Mouse (Mus musculus) embryonic facial prominence, embryonic 14.5 days (tissue): ENCODE results near the gene Cib3. TPM values are rescaled to one million over a fixed set of nuclear protein-coding genes. Genes with fewer than 3 reads are reported as not detected.
A peak's percentile ranks its signal among the peaks of the same experiment; 100 is the strongest.

Source experiments
- ATAC-seq: fragments of 200-750 bp; cut with Nextera tagmentation; 2 replicates; pipeline ENCODE4 v1.8.0; 2017; ENCODE audit warnings: low read depth, moderate number of reproducible peaks, moderate TSS enrichment
- DNase-seq: peaks from one replicate; pipeline ENCODE4 v3.0.0-alpha.2; 2015; ENCODE audit warnings: low spot score
- H3K27ac ChIP-seq: fragments of 300-500 bp; sonication (generic); replicated peaks from 2 replicates; pipeline ENCODE4 v1.5.1; 2014; ENCODE audit warnings: low read depth, mild to moderate bottlenecking, low read length, moderate library complexity
- H3K27me3 ChIP-seq: fragments of 300-500 bp; sonication (generic); replicated peaks from 2 replicates; pipeline ENCODE4 v1.6.1; 2014; ENCODE audit warnings: low read length; ENCODE audit not compliant: control insufficient read depth, insufficient read depth
- H3K36me3 ChIP-seq: fragments of 300-500 bp; sonication (generic); 2 replicates; pipeline ENCODE4 v1.6.1; 2014; ENCODE audit warnings: low read length, mixed read lengths; ENCODE audit not compliant: control insufficient read depth, insufficient read depth
- H3K4me1 ChIP-seq: fragments of 300-500 bp; sonication (generic); 2 replicates; pipeline ENCODE4 v1.6.1; 2014; ENCODE audit warnings: antibody characterized with exemption, low read length; ENCODE audit not compliant: control insufficient read depth, insufficient read depth
- H3K4me2 ChIP-seq: fragments of 300-500 bp; sonication (generic); 2 replicates; pipeline ENCODE4 v1.6.1; 2014; ENCODE audit warnings: low read depth, mild to moderate bottlenecking, low read length, moderate library complexity, mixed read lengths
- H3K4me3 ChIP-seq: fragments of 300-500 bp; sonication (generic); 2 replicates; pipeline ENCODE4 v1.5.1; 2014; ENCODE audit warnings: low read depth, mild to moderate bottlenecking, low read length
- H3K9ac ChIP-seq: fragments of 300-500 bp; sonication (generic); 2 replicates; pipeline ENCODE4 v1.6.1; 2014; ENCODE audit warnings: low read depth, mild to moderate bottlenecking, low read length, moderate library complexity, mixed read lengths
- H3K9me3 ChIP-seq: fragments of 300-500 bp; sonication (generic); 2 replicates; pipeline ENCODE4 v1.6.1; 2016; ENCODE audit warnings: low read length; ENCODE audit not compliant: control insufficient read depth
- WGBS: fragments of 180-500 bp; shearing (Covaris S2); extraction: QIAGEN DNeasy Blood & Tissue Kit; methylation state at CpG from one replicate; pipeline ENCODE4 v1.1.7; 2014; 5-methylcytosine and 5-hydroxymethylcytosine counted together
- polyA plus RNA-seq: library from polyadenylated mRNA; unstranded; fragments of >200 nt; fragmentation: Nextera tagmentation; extraction: Ambion mirVana; gene quantifications from 2 replicates; pipeline ENCODE4 v1.2.1, GENCODE M21; 2014

The Cib3 gene
- polyA plus RNA-seq, 1 experiment from 2014 or later = not detected

DNA sequence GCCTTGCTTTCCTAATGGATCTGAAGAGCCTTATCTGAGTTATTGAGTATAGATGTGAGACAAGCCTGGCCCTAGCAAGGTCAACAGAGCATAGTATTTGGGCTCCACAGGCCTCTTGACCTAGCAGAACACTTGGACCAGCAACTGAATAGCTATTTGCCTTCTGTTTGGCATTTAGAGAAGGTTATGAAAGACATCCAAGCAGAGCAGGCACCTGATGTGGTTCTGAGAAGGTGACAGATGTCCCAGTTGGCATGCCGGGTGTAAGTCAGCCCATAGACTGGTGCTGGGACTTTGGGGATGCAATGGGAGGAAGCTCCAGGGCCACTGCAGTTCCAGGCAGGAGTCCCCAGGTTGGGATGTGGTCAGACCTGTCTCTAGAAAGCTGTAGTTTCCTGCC lies 29.6 kb upstream of the Cib3 start:
- DNase-seq = no peak
- Histone ChIP-seq H3K4me2 (no peak overlapping the region), H3K27me3 (no peaks in the 10 kb centered on the region), H3K9ac (no peak overlapping the region), H3K9me3 (no peaks in the 10 kb centered on the region), H3K4me1 (0 out of 2 replicates have a peak, but pooled peaks cover 3% of the 10 kb centered on the region), H3K4me3 (no peak overlapping the region), H3K27ac (no peak overlapping the region), H3K36me3 (peaks cover 10% of the 10 kb centered on the region)
- 92% methylated on average over 1 of the region's 1 CpGs for WGBS
- no peak for ATAC-seq

DNA sequence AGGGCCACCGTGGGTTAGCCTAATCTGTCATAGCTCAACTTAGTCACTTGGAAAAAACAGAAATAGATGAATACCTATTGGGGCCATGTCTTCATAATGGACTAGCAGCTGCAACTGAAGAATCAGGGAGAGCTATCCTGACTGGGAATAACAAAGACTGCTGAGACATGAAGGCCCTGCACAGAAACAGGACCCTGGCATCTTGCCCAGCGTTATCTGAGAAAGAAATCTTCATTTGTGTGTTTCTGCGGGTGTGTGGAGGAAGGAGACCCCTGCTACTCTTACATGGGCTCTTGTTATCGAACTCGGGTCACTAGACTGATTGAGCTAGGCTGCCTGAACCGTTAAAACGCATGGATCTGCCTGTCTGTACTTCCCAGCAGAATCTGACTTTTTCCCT lies 28.3 kb upstream of the Cib3 start:
- ATAC-seq (no peak), DNase-seq (no peak)
- no peaks in the 10 kb centered on the region for H3K27me3 ChIP-seq
- peak overlapping the region; percentile 76 for H3K9ac ChIP-seq
- no peak overlapping the region for H3K27ac ChIP-seq
- peak overlapping the region; percentile 52 for H3K4me2 ChIP-seq
- no peaks in the 10 kb centered on the region for H3K9me3 ChIP-seq
- 77% methylated on average over 7 of the region's 7 CpGs for WGBS
- 0 out of 2 replicates have a peak, but pooled peaks cover 3% of the 10 kb centered on the region for H3K4me1 ChIP-seq
- H3K4me3 ChIP-seq = peak overlapping the region; percentile 51
- 0 out of 2 replicates have a peak, but pooled peaks cover 2% of the 10 kb centered on the region for H3K36me3 ChIP-seq

DNA sequence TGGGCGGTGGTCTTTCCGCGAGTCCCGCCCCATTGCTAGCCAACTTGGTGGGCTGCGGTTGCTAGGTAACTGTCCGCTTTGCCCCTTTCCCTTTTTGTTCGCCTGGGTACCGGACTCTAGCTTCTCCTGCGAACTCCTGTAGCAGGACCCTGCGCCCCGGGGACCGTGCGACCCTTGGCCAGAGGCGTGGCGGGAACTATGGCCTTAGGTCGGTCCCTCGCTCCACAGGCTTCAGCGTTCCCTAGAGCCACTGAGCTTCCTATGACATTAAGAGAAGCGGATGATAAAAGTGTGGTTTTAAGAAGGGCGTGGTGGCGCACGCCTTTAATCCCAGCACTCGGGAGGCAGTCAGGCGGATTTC lies 27.7 kb upstream of the Cib3 start:
- H3K27ac ChIP-seq = peak overlapping the region; percentile 95

DNA sequence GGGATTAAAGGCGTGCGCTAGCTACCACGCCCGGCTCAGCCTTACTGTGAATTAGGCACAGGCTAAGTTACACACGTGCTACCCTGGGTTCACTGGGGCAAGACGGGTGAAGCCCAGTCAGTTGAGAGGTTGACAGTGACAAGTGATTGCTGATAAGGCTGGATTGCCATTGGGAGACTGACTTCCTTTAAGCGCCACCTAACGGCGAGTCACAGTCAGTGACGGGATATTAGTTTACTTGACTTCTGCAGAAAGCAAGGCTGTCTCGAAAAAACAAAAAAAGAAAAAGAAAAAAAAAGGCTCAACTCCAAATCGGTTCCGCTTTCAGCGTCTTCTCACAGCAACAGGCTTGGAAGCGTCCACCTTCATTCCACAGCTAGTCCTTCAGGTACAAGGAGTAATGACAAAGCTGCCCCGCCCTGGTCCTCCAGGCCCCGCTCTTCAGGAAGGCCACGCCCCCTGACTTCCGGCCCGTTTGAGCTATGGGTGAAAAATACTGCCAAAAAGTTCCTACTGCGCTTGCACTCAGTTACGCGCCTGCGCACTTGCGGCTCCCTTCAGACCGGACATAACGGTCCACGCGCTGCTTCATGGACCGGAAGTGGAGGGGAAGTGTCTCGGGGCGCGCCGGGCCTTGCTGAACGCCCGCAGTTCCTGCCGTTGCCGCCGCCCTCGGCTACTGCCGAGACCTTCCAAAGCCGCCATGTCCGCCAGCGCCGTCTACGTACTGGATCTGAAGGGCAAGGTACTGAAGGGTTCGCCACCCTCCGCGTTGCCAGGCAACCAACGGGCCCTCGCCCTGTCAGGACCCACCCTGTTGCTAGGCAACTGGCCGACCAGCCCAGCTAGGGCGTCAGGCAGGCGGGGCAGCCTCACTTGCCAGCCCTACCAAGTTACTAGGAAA lies 27.1 kb upstream of the Cib3 start, which contains the start of gene Ap1m1:
Ap1m1 (plus strand) TSS at position 520 of the 904 bp plus-strand sequence.
- no peaks in the 10 kb centered on the region for H3K36me3 ChIP-seq
- ATAC-seq (peak; percentile 96), DNase-seq (peak; percentile 100)
- no peaks in the 10 kb centered on the region for H3K9me3 ChIP-seq
- H3K27ac ChIP-seq = peak within 1 kb of the TSS; percentile 95
- peak within 1 kb of the TSS; percentile 52 for H3K4me2 ChIP-seq
- 0 out of 2 replicates have a peak, but pooled peaks cover 3% of the 10 kb centered on the region for H3K4me1 ChIP-seq
- WGBS = under 1% methylated on average over 33 of the region's 54 CpGs
- no peaks in the 10 kb centered on the region for H3K27me3 ChIP-seq
- peak within 1 kb of the TSS; percentile 51 for H3K4me3 ChIP-seq
- peak within 1 kb of the TSS; percentile 76 for H3K9ac ChIP-seq

More for the DNA sequence above, 27.7 kb upstream of the Cib3 start:
- Histone ChIP-seq H3K4me1 (0 out of 2 replicates have a peak, but pooled peaks cover 3% of the 10 kb centered on the region), H3K36me3 (no peaks in the 10 kb centered on the region), H3K9ac (peak overlapping the region; percentile 76), H3K9me3 (no peaks in the 10 kb centered on the region), H3K4me2 (peak overlapping the region; percentile 52), H3K4me3 (peak overlapping the region; percentile 51), H3K27me3 (no peaks in the 10 kb centered on the region)
- ATAC-seq (no peak), DNase-seq (no peak)
- WGBS = under 1% methylated on average over 24 of the region's 24 CpGs

DNA sequence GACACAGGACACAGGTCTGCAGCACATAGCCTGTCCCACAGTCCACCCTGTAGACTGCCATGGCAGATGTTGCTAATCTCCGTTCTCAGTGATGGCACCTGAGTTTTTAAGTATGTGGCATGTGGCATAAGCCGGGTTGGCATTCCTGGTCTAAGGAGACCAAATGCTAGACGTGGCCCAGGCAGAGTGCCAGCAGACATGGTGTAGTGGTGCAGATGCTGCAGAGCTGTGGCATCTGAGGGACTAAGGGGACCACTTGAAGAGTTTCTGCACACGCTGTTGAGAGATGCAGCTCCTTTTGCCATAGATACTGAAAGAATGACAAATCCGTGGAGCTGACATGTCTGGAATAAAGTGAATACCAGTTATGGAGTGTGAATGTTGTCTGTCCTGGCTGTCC lies 10.0 kb upstream of the Cib3 start:
- ATAC-seq (no peak), DNase-seq (no peak)
- Histone ChIP-seq H3K4me3 (no peak overlapping the region), H3K4me1 (peaks cover 8% of the 10 kb centered on the region), H3K27ac (no peak overlapping the region), H3K4me2 (no peak overlapping the region), H3K9ac (no peak overlapping the region), H3K36me3 (peaks cover 31% of the 10 kb centered on the region), H3K9me3 (no peaks in the 10 kb centered on the region), H3K27me3 (no peaks in the 10 kb centered on the region)
- WGBS = 94% methylated on average over 5 of the region's 5 CpGs

DNA sequence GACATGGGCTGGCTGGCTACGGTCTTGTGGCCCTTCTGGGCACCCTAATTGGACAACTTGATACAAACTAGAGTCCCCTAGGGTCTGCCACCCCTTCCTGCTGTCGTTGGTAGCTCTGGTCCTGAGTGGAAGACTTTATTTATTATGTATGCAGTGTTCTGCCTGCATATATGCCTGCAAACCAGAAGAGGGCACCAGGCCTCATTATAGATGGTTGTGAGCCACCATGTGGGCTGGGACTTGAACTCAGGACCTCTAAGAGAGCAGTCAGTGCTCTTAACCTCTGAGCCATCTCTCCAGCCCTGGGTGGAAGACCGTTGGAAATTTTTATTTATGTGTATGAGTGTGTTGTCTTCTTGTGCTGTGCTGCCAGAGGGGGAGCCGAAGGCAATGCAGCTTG lies 8.1 kb upstream of the Cib3 start:
- H3K27ac ChIP-seq = no peak overlapping the region
- no peak for ATAC-seq
- H3K4me1 ChIP-seq = peaks cover 8% of the 10 kb centered on the region

DNA sequence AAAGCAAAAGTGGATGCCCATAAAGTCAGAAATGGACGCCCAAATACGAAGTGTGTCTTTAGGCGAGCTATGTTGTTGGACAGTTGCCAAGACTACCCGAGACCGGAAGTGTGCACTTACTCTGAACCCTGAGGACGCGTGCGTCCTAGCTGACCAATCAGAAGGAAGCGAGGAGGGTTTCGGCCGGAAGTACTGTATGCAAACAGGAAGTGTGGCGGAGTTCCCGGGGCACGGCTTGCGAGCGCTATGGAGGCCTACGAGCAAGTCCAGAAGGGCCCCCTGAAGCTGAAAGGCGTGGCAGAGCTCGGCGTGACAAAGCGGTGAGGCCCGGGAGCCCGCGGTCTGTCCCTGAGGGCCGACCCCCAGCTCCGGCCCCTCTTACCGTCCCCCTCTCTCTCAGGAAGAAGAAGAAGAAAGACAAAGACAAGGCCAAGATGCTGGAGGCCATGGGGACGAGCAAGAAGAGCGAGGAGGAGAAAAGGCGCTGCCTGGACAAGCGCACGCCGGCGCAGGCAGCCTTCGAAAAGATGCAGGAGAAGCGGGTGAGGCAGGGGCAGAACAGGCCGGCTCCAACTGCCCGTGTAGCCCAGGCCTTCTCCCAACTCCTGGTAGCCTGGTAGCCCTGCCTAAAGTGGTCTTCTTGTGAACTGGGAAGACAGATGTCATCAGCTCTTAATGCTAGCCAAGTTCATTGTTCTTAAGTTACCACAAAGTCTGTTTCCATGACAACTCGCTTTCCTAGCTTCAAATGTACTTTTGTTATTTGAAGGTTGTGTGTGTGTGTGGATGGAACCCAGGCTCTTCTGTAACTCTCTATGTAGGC lies 7.1 kb upstream of the Cib3 start, which contains the start of gene Fam32a:
Fam32a (plus strand) TSS at position 190 of the 823 bp plus-strand sequence.
- Histone ChIP-seq H3K27me3 (no peaks in the 10 kb centered on the region), H3K9me3 (no peaks in the 10 kb centered on the region), H3K27ac (peak within 1 kb of the TSS; percentile 84), H3K4me2 (peak within 1 kb of the TSS; percentile 85), H3K9ac (peak within 1 kb of the TSS; percentile 74), H3K36me3 (peaks cover 31% of the 10 kb centered on the region), H3K4me1 (peaks cover 8% of the 10 kb centered on the region), H3K4me3 (peak within 1 kb of the TSS; percentile 77)
- DNase-seq (peak; percentile 98), ATAC-seq (peak; percentile 98)
- WGBS = 13% methylated on average over 38 of the region's 39 CpGs

More for the DNA sequence above, 8.1 kb upstream of the Cib3 start:
- no peak overlapping the region; the same call in 1 of the 2 replicates for H3K9ac ChIP-seq
- WGBS = 84% methylated on average over 4 of the region's 4 CpGs
- peak overlapping the region; percentile 85 for H3K4me2 ChIP-seq
- no peaks in the 10 kb centered on the region for H3K27me3 ChIP-seq
- no peaks in the 10 kb centered on the region for H3K9me3 ChIP-seq
- DNase-seq = no peak
- peak overlapping the region; percentile 77 for H3K4me3 ChIP-seq
- H3K36me3 ChIP-seq = peaks cover 31% of the 10 kb centered on the region

DNA sequence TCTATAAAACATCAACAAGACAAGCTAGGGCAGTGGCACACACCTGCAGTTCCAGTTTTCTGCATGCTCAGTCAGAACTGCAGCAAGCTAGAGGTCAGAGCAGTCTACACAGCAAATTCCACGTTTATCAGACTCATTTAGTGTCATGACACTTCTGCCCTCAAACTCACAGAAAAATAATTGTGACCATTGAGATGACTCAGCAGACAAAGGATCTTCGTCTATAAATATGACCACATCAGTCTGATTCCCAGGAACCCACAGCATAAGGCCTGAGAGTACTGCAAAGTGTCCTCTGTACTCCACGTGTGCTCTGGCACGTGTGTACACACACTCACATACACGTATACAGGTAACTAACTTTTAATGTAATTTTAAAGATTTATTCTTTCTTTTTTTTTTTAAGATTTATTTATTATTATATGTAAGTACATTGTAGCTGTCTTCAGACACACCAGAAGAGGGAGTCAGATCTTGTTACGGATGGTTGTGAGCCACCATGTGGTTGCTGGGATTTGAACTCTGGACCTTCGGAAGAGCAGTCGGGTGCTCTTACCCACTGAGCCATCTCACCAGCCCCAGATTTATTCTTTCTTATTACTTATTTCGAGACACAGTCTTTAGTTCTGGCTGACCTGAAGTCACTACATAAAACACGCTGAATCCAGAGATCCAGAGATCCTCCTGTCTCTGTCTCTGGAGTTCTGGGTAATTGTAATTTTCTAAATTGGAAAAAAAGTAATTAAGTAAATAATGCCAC lies 6.3 kb upstream of the Cib3 start:
- Histone ChIP-seq H3K36me3 (peaks cover 27% of the 10 kb centered on the region), H3K27me3 (no peaks in the 10 kb centered on the region), H3K4me2 (peak overlapping the region; percentile 85), H3K9ac (no peak overlapping the region), H3K4me1 (peaks cover 8% of the 10 kb centered on the region), H3K9me3 (no peaks in the 10 kb centered on the region), H3K27ac (0 out of 2 replicates have a peak overlapping the region, but pooled peaks have one; percentile 39), H3K4me3 (peak overlapping the region; percentile 77)
- 80% methylated on average over 9 of the region's 10 CpGs for WGBS
- no peak for DNase-seq
- no peak for ATAC-seq
